Mouse (Mus musculus) left cerebral cortex, postnatal 4 days (tissue): ENCODE data around the gene Hnrnpa1. TPM values are rescaled to one million over a fixed set of nuclear protein-coding genes. Genes with fewer than 3 reads are reported as not detected.
"Not testable (repeated sequence)": the region's sequence is repeated elsewhere in the genome, so short reads cannot be mapped to it uniquely, and the experiment has no call there.

Source experiments
- DNase-seq: peaks from one replicate; pipeline ENCODE4 v3.0.0-alpha.2; 2022
- intact Hi-C: fragments of 180-260 bp; cut with DNase I; formaldehyde crosslinking; loops from one replicate; pipeline ENCODE4 v1.15.1; 2025
- total RNA-seq, 2 experiments: library from RNA; stranded (reverse); gene quantifications; 2 replicates each; pipeline ENCODE4 v1.2.3; 2021

Hnrnpa1 gene
- total RNA-seq, 2 experiments from 2014 or later, result 690 to 711 TPM

GRCm38 (mm10) chr15:103239685-103240159 is 510 bp upstream of the Hnrnpa1 start, which contains the start of gene Cbx5:
TSS of gene Cbx5 (minus strand) at chr15:103239816.
- intact Hi-C loops, result loop anchor here (2.0 to 5.0 kb wide), 2 partner anchors 32 to 67 kb away; no protein-coding TSS in a partner anchor

GRCm38 (mm10) chr15:103241071-103242018 is 1.1 kb downstream of the Hnrnpa1 start:
- intact Hi-C loops, result loop anchor here (2.0 to 5.0 kb wide), 2 partner anchors 34 to 65 kb away; no protein-coding TSS in a partner anchor
- not testable (repeated sequence) for DNase-seq

More at GRCm38 (mm10) chr15:103239685-103240159, 510 bp upstream of the Hnrnpa1 start, which contains the start of gene Cbx5:
- peak; percentile 99 for DNase-seq

- intact Hi-C loops, result loop anchor here (5.0 kb wide), 1 partner anchor 36 kb away; no protein-coding TSS in a partner anchor
- no peak for DNase-seq
Measured at GRCm38 (mm10) chr15:103242885-103243284, 2.7 kb downstream of the Hnrnpa1 start.

- intact Hi-C loops, result no loop called here
- DNase-seq, result no peak
Measured at GRCm38 (mm10) chr15:103245616-103246015, 5.4 kb downstream of the Hnrnpa1 start.

GRCm38 (mm10) chr15:103247078-103247781 is 7.0 kb downstream of the Hnrnpa1 start:
- intact Hi-C loops, result no loop called here
- DNase-seq, result no peak

GRCm38 (mm10) chr15:103247782-103248400 is 7.7 kb downstream of the Hnrnpa1 start:
- intact Hi-C loops, result no loop called here
- no peak for DNase-seq

- DNase-seq, result peak; percentile 37
- intact Hi-C loops, result no loop called here
Measured at GRCm38 (mm10) chr15:103248401-103249313, 8.4 kb downstream of the Hnrnpa1 start.

GRCm38 (mm10) chr15:103249511-103249910 is 9.3 kb downstream of the Hnrnpa1 start:
- DNase-seq, intact Hi-C loops: not testable (repeated sequence)

- peak; percentile 59 for DNase-seq
- intact Hi-C loops, result no loop called here
Measured at GRCm38 (mm10) chr15:103250195-103250740, 10.0 kb downstream of the Hnrnpa1 start.

- intact Hi-C loops, result no loop called here
- no peak for DNase-seq
Measured at GRCm38 (mm10) chr15:103251595-103251994, 11.4 kb downstream of the Hnrnpa1 start.

- no peak for DNase-seq
Measured at GRCm38 (mm10) chr15:103252660-103253059, 12.4 kb downstream of the Hnrnpa1 start.

GRCm38 (mm10) chr15:103253352-103253751 is 13.1 kb downstream of the Hnrnpa1 start:
- DNase-seq, result no peak
- intact Hi-C loops, result no loop called here

More at GRCm38 (mm10) chr15:103252660-103253059, 12.4 kb downstream of the Hnrnpa1 start:
- intact Hi-C loops, result no loop called here

- intact Hi-C loops, result no loop called here
- DNase-seq, result peak; percentile 38
Measured at GRCm38 (mm10) chr15:103255169-103255568, 14.9 kb downstream of the Hnrnpa1 start.

- intact Hi-C loops, result no loop called here
- DNase-seq, result no peak
Measured at GRCm38 (mm10) chr15:103256210-103256986, 16.2 kb downstream of the Hnrnpa1 start.

- peak; percentile 6 for DNase-seq
- intact Hi-C loops, result no loop called here
Measured at GRCm38 (mm10) chr15:103257790-103258728, 17.8 kb downstream of the Hnrnpa1 start, which contains the start of gene Nfe2. TSS of gene Nfe2 (minus strand) at chr15:103258403.

- DNase-seq, result no peak
- intact Hi-C loops, result no loop called here
Measured at GRCm38 (mm10) chr15:103259162-103259561, 18.9 kb downstream of the Hnrnpa1 start.

GRCm38 (mm10) chr15:103259989-103260388 is 19.8 kb downstream of the Hnrnpa1 start:
- intact Hi-C loops, result no loop called here
- DNase-seq, result no peak
